Mouse (Mus musculus) kidney, adult 2 months (tissue): ENCODE measurements around the gene Shisa5.

Experiments used
- CTCF ChIP-seq: fragments of 200-500 bp; conservative IDR thresholded peaks from 2 replicates; pipeline ENCODE4 v1.5.1; 2011; ENCODE audit warnings: low read depth, mild to moderate bottlenecking, control low read depth, low read length, moderate library complexity, mixed read lengths; ENCODE audit not compliant: insufficient read depth, insufficient read length
- POLR2A ChIP-seq: fragments of 200-500 bp; IDR thresholded peaks from one replicate; pipeline ENCODE4 v1.6.1; 2011; ENCODE audit warnings: low read depth, low read length, control low read depth

GRCm38 (mm10) chr9:109032435-109032834, 5.9 kb upstream of the Shisa5 start:
- TF ChIP-seq CTCF (no peak), POLR2A (no peak)
